Mouse (Mus musculus) mouse embryonic stem cell (cell line): ENCODE results near the gene Zfp947.

ENCODE experiments used
- in situ Hi-C, 2 experiments: fragments of 300-500 bp; cut with MboI; formaldehyde crosslinking; loops; 1 replicate in 1 of 2; 3 replicates in 1 of 2; pipeline ENCODE4 v1.14.3; 2019 to 2020; ENCODE audit warnings: low sequenced_read_pairs in 2 of 2, low pct_unique_long_range_greater_than_20kb in 1 of 2, mixed read lengths in 1 of 2; ENCODE audit not compliant: unreplicated experiment in 1 of 2

Gene Zfp947

DNA sequence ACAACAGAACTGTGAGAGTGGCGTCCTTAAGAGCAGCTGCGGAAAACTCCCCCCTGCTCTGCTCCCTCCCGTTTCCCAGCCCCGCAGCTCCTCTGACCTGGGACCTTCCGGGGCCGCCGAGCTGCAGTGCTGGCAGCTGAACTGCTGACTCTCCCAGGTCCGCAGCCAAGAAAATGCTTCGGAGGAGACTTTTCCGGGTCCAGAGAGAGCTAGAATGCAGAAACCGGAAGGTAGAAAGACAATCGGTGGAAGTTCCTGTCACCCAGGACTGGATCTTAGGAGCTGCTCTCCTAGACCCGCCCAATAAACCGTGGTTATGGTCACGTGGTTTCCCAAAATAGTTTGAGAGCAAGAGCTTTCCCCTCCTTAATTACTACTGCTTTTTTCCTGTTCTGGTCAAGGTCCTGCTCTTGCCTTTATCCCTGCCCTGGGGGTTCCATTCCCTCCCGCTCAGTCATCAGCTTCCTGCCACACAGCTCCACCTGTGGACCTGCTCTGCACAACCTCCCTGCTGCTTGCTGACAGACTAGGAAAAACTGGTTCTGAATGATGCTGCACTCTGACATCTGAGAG lies at the start of gene Zfp947:
Gene Zfp947, minus strand, starts transcription at position 469 of the 573 bp plus-strand sequence.
- in situ Hi-C loops: loop anchor here (10.0 to 25.0 kb wide), 2 partner anchors 149 to 246 kb away; partner anchors contain the start of genes CT030661.1 (in 1 of the 2) and Zfp946 (in 1 of the 2)

DNA sequence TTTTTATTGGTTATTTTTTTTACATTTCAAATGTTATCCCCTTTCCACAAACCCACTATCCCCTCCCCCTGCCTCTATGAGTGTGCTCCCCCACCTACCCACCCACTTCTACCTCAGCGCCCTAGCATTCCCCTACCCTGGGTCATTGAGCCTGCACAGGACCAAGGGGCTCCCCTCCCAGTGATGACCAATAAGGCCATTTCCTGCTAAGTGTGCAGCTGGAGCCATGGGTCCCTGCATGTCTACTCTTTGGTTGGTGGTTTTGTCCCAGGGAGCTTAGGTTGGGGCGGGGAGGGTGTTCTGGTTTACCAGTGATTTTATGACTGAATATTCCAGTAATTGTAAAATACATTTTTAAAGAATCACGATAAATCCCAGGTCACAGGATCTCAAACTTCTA lies 686 bp downstream of the Zfp947 start:
- in situ Hi-C loops: loop anchor here (10.0 to 25.0 kb wide), 2 partner anchors 149 to 247 kb away; partner anchors contain the start of genes CT030661.1 (in 1 of the 2) and Zfp946 (in 1 of the 2)

GRCm38 (mm10) chr17:22153951-22154350 lies 12.0 kb downstream of the Zfp947 start:
- in situ Hi-C loops: loop anchor here in 1 of 2 experiments (25.0 kb wide), 1 partner anchor 258 kb away; the partner anchor contains the start of gene Zfp946

- in situ Hi-C loops: no loop called here
These were observed 47.2 kb downstream of the Zfp947 start for GRCm38 (mm10) chr17:22118770-22119169.
